In genomic region chrX:164980193-164980775, GRCm38 (mm10) we compare ENCODE assay signal across 8 mouse cellular contexts. TPM values are rescaled to one million over a fixed set of nuclear protein-coding genes. Genes with fewer than 3 reads are reported as not detected.
DNase-seq lines count a peak whose midpoint lies in the region; ATAC-seq and TF ChIP-seq lines count a peak whose summit lies in the region.

TSS of gene Mospd2 (minus strand) at chrX:164980375.
TSS of gene Fancb (plus strand) at chrX:164980592.

- H3K9me3 ChIP-seq in hindbrain, postnatal 0 days (ENCODE audit: low read length) = no peaks in the 10 kb centered on the region

- 17% methylated on average over 26 of the region's 26 CpGs for WGBS in hindbrain, postnatal 0 days

- H3K4me1 ChIP-seq in hindbrain, postnatal 0 days (ENCODE audit: insufficient read depth, low read length) = no peaks in the 10 kb centered on the region

- H3K27me3 ChIP-seq in hindbrain, postnatal 0 days (ENCODE audit: insufficient read depth, low read length) = no peaks in the 10 kb centered on the region

- peak within 1 kb of the TSS; percentile 57 for H3K4me2 ChIP-seq in hindbrain, postnatal 0 days (ENCODE audit: low read depth, low read length)

- peak within 1 kb of the TSS; percentile 60; the same call in 1 of the 2 replicates for H3K27ac ChIP-seq in hindbrain, postnatal 0 days
- H3K27ac ChIP-seq in left cerebral cortex, adult 2 months = peak within 1 kb of the TSS; percentile 60

- intact Hi-C loops in left cerebral cortex, adult 2 months (cut with DNase I) = no loop called here

- DNase-seq in WW6 (ENCODE audit: low read depth, low spot score) = peak; percentile 82
- DNase-seq in cerebellum, postnatal 4 days (ENCODE audit: low spot score in 2 of 2) = peak; percentile 21 to 67
- DNase-seq in gastrocnemius, adult 18-20 months (ENCODE audit: low spot score) = peak; percentile 90
- peak; percentile 89 for DNase-seq in hindbrain, postnatal 0 days (ENCODE audit: low spot score)
- peak; percentile 70 to 82 for DNase-seq in left cerebral cortex, adult 2 months (ENCODE audit: extremely low spot score in 1 of 2, low spot score in 2 of 2)
- peak; percentile 78 to 84 for DNase-seq in right cerebral cortex, adult 2 months (ENCODE audit: low spot score in 2 of 2)
- DNase-seq in urinary bladder, postnatal 14 days (ENCODE audit: low spot score) = peak; percentile 92

- no peaks in the 10 kb centered on the region for H3K36me3 ChIP-seq in hindbrain, postnatal 0 days (ENCODE audit: insufficient read depth, low read length)

- no peak for TF ChIP-seq CTCF in hindbrain, postnatal 0 days (IDR thresholded peaks at IDR 0.05; ENCODE audit: low read depth)
- no peak for TF ChIP-seq CTCF in left cerebral cortex, adult 2 months (IDR thresholded peaks at IDR 0.05)

- peak; percentile 100 for ATAC-seq in hindbrain, postnatal 0 days
- ATAC-seq in megakaryocyte, adult 5-6 weeks (ENCODE audit: poor library complexity, severe bottlenecking) = peak; percentile 84

- H3K4me3 ChIP-seq in hindbrain, postnatal 0 days (ENCODE audit: low read length) = peak within 1 kb of the TSS; percentile 53
- peak within 1 kb of the TSS; percentile 64 for H3K4me3 ChIP-seq in left cerebral cortex, adult 2 months

- peak within 1 kb of the TSS; percentile 35 for H3K9ac ChIP-seq in hindbrain, postnatal 0 days (replicated peaks; ENCODE audit: low read length)

RNA-seq across cellular contexts. Expression of gene Mospd2, which starts in this region (rescaled TPM):
- 1 to 10 TPM; 6.1 to 8.8 TPM for total RNA-seq in gastrocnemius, adult 18-20 months (2021)
- 14.2 and 18.6 TPM in 2 replicates for total RNA-seq in hindbrain, postnatal 0 days (2014; rRNA removed)
- polyA plus RNA-seq in hindbrain, postnatal 0 days (2015; fragmentation: Nextera tagmentation; extraction: Ambion mirVana) = 12.8 and 13.9 TPM in 2 replicates
- total RNA-seq in left cerebral cortex, adult 2 months (2021) = 10 to 100 TPM; 18.8 to 19.9 TPM
- total RNA-seq in megakaryocyte, adult 5-6 weeks (2015) = 76.1 and 79.3 TPM in 2 replicates
- 76.1 and 87.5 TPM in 2 replicates for total RNA-seq in megakaryocyte, adult 5-6 weeks (2017)

RNA-seq across cellular contexts. Expression of gene Fancb, which starts in this region (rescaled TPM):
- under 1 TPM; 0.55 to 0.62 TPM for total RNA-seq in gastrocnemius, adult 18-20 months (2021)
- 1.5 and 2.0 TPM in 2 replicates for total RNA-seq in hindbrain, postnatal 0 days (2014; rRNA removed)
- 1.4 and 1.9 TPM in 2 replicates for polyA plus RNA-seq in hindbrain, postnatal 0 days (2015; fragmentation: Nextera tagmentation; extraction: Ambion mirVana)
- 1 to 10 TPM; 1.1 to 1.4 TPM for total RNA-seq in left cerebral cortex, adult 2 months (2021)
- 5.5 and 8.2 TPM in 2 replicates for total RNA-seq in megakaryocyte, adult 5-6 weeks (2015)
- 7.2 and 10.5 TPM in 2 replicates for total RNA-seq in megakaryocyte, adult 5-6 weeks (2017)

Comparison
In these comparisons a context has a peak if more than half of its experiments do, and no peak if none do; other contexts are left out.
1. Peak in every context shown above with its lines: DNase-seq, ATAC-seq, H3K4me3 ChIP-seq and H3K27ac ChIP-seq.